Mouse (Mus musculus) liver, embryonic 13.5 days (tissue): ENCODE data around the gene Txndc2. TPM values are rescaled to one million over a fixed set of nuclear protein-coding genes. Genes with fewer than 3 reads are reported as not detected.
A peak's percentile ranks its signal among the peaks of the same experiment; 100 is the strongest.

ENCODE experiments used
- ATAC-seq: fragments of 200-750 bp; cut with Nextera tagmentation; 2 replicates; pipeline ENCODE4 v1.8.0; 2017; ENCODE audit warnings: low read depth, mild to moderate bottlenecking, moderate number of reproducible peaks, moderate library complexity
- DNase-seq: peaks from one replicate; pipeline ENCODE4 v3.0.0; 2022
- H3K27ac ChIP-seq: fragments of 300-500 bp; sonication (generic); 2 replicates; pipeline ENCODE4 v1.5.1; 2015; ENCODE audit warnings: moderate library complexity, mild to moderate bottlenecking, inconsistent platforms
- H3K27me3 ChIP-seq: fragments of 300-500 bp; sonication (generic); 2 replicates; pipeline ENCODE4 v1.6.1; 2015; ENCODE audit warnings: mild to moderate bottlenecking, inconsistent platforms
- H3K36me3 ChIP-seq: fragments of 300-500 bp; sonication (generic); 2 replicates; pipeline ENCODE4 v1.6.1; 2015; ENCODE audit warnings: mild to moderate bottlenecking, inconsistent platforms
- H3K4me1 ChIP-seq: fragments of 300-500 bp; sonication (generic); replicated peaks from 2 replicates; pipeline ENCODE4 v1.6.1; 2015; ENCODE audit warnings: inconsistent platforms
- H3K4me2 ChIP-seq: fragments of 300-500 bp; sonication (generic); 2 replicates; pipeline ENCODE4 v1.6.1; 2015; ENCODE audit warnings: inconsistent platforms, mild to moderate bottlenecking, moderate library complexity
- H3K4me3 ChIP-seq: fragments of 300-500 bp; sonication (generic); replicated peaks from 2 replicates; pipeline ENCODE4 v1.5.1; 2015; ENCODE audit warnings: mild to moderate bottlenecking, inconsistent platforms
- H3K9ac ChIP-seq: fragments of 300-500 bp; sonication (generic); 2 replicates; pipeline ENCODE4 v1.6.1; 2015; ENCODE audit warnings: mild to moderate bottlenecking, inconsistent platforms
- H3K9me3 ChIP-seq: fragments of 300-500 bp; sonication (generic); replicated peaks from 2 replicates; pipeline ENCODE4 v1.6.1; 2016; ENCODE audit warnings: inconsistent platforms
- WGBS: fragments of 180-500 bp; shearing (Covaris S2); methylation state at CpG from one replicate; pipeline ENCODE4 v1.1.7; 2015; ENCODE audit not compliant: insufficient replicate concordance; 5-methylcytosine and 5-hydroxymethylcytosine counted together
- polyA plus RNA-seq: library from polyadenylated mRNA; unstranded; fragments of >200 nt; fragmentation: Nextera tagmentation; extraction: Ambion mirVana; gene quantifications from 2 replicates; pipeline ENCODE4 v1.2.1, GENCODE M21; 2015

Txndc2 gene
- polyA plus RNA-seq: not detected in 2 replicates

GRCm38 (mm10) chr17:65641734-65642218 is at the start of gene Txndc2:
TSS of gene Txndc2 (minus strand) at chr17:65642168.
- Histone ChIP-seq H3K4me3 (no peak within 1 kb of the TSS), H3K9ac (no peak within 1 kb of the TSS), H3K9me3 (no peaks in the 10 kb centered on the region), H3K4me1 (no peaks in the 10 kb centered on the region), H3K4me2 (no peak within 1 kb of the TSS), H3K27ac (no peak within 1 kb of the TSS), H3K27me3 (no peaks in the 10 kb centered on the region; the same call in 1 of the 2 replicates), H3K36me3 (no peaks in the 10 kb centered on the region)
- WGBS: 66% methylated on average over 11 of the region's 11 CpGs
- DNase-seq: no peak
- ATAC-seq: no peak

GRCm38 (mm10) chr17:65683731-65684130 is 41.8 kb upstream of the Txndc2 start:
- WGBS: 62% methylated on average over 2 of the region's 2 CpGs
- DNase-seq (no peak), ATAC-seq (no peak)
- no peak overlapping the region for H3K4me2 ChIP-seq
- no peaks in the 10 kb centered on the region for H3K4me1 ChIP-seq
- H3K9ac ChIP-seq: no peak overlapping the region
- no peak overlapping the region for H3K27ac ChIP-seq
- H3K9me3 ChIP-seq: no peaks in the 10 kb centered on the region
- H3K27me3 ChIP-seq: no peaks in the 10 kb centered on the region
- no peaks in the 10 kb centered on the region for H3K36me3 ChIP-seq
- H3K4me3 ChIP-seq: no peak overlapping the region

- no peaks in the 10 kb centered on the region for H3K9me3 ChIP-seq
- H3K4me3 ChIP-seq: no peak overlapping the region
- H3K36me3 ChIP-seq: no peaks in the 10 kb centered on the region
- H3K9ac ChIP-seq: no peak overlapping the region
- ATAC-seq (no peak), DNase-seq (no peak)
- no peak overlapping the region for H3K27ac ChIP-seq
- no peak overlapping the region for H3K4me2 ChIP-seq
- WGBS: 58% methylated on average over 3 of the region's 3 CpGs
- no peaks in the 10 kb centered on the region for H3K27me3 ChIP-seq
- no peaks in the 10 kb centered on the region for H3K4me1 ChIP-seq
Observed at GRCm38 (mm10) chr17:65683316-65683715, 41.3 kb upstream of the Txndc2 start.

GRCm38 (mm10) chr17:65682071-65682680 is 40.2 kb upstream of the Txndc2 start:
- no peaks in the 10 kb centered on the region for H3K36me3 ChIP-seq
- H3K27me3 ChIP-seq: no peaks in the 10 kb centered on the region
- H3K9me3 ChIP-seq: no peaks in the 10 kb centered on the region
- no peak overlapping the region for H3K27ac ChIP-seq
- WGBS: 74% methylated on average over 5 of the region's 5 CpGs
- H3K4me1 ChIP-seq: no peaks in the 10 kb centered on the region
- DNase-seq (no peak), ATAC-seq (no peak)
- H3K9ac ChIP-seq: no peak overlapping the region
- no peak overlapping the region for H3K4me3 ChIP-seq
- no peak overlapping the region for H3K4me2 ChIP-seq

GRCm38 (mm10) chr17:65681516-65681915 is 39.5 kb upstream of the Txndc2 start:
- ATAC-seq (no peak), DNase-seq (no peak)
- no peak overlapping the region for H3K9ac ChIP-seq
- no peaks in the 10 kb centered on the region for H3K9me3 ChIP-seq
- H3K27me3 ChIP-seq: no peaks in the 10 kb centered on the region
- 57% methylated on average over 6 of the region's 6 CpGs for WGBS
- H3K27ac ChIP-seq: no peak overlapping the region
- H3K4me2 ChIP-seq: no peak overlapping the region
- no peaks in the 10 kb centered on the region for H3K36me3 ChIP-seq
- no peaks in the 10 kb centered on the region for H3K4me1 ChIP-seq
- H3K4me3 ChIP-seq: no peak overlapping the region

- Histone ChIP-seq H3K27me3 (no peaks in the 10 kb centered on the region), H3K4me1 (no peaks in the 10 kb centered on the region), H3K9me3 (no peaks in the 10 kb centered on the region), H3K9ac (no peak overlapping the region), H3K4me2 (no peak overlapping the region), H3K4me3 (no peak overlapping the region), H3K27ac (no peak overlapping the region), H3K36me3 (no peaks in the 10 kb centered on the region)
- DNase-seq (no peak), ATAC-seq (no peak)
- 47% methylated on average over 2 of the region's 2 CpGs for WGBS
Observed at GRCm38 (mm10) chr17:65680801-65681412, 38.9 kb upstream of the Txndc2 start.

GRCm38 (mm10) chr17:65679806-65680446 is 38.0 kb upstream of the Txndc2 start:
- WGBS: 52% methylated on average over 14 of the region's 14 CpGs
- DNase-seq (no peak), ATAC-seq (no peak)

GRCm38 (mm10) chr17:65677742-65678141 is 35.8 kb upstream of the Txndc2 start:
- Histone ChIP-seq H3K4me3 (no peak overlapping the region), H3K9me3 (no peaks in the 10 kb centered on the region), H3K27ac (no peak overlapping the region), H3K36me3 (no peaks in the 10 kb centered on the region), H3K4me1 (peaks cover 11% of the 10 kb centered on the region), H3K27me3 (no peaks in the 10 kb centered on the region), H3K9ac (no peak overlapping the region), H3K4me2 (no peak overlapping the region)
- WGBS: 25% methylated on average over 1 of the region's 1 CpGs
- ATAC-seq (no peak), DNase-seq (no peak)

More at GRCm38 (mm10) chr17:65679806-65680446, 38.0 kb upstream of the Txndc2 start:
- no peaks in the 10 kb centered on the region for H3K27me3 ChIP-seq
- H3K4me2 ChIP-seq: no peak overlapping the region
- no peak overlapping the region for H3K27ac ChIP-seq
- H3K9ac ChIP-seq: no peak overlapping the region
- no peaks in the 10 kb centered on the region for H3K36me3 ChIP-seq
- no peaks in the 10 kb centered on the region for H3K9me3 ChIP-seq
- H3K4me1 ChIP-seq: peaks cover 4% of the 10 kb centered on the region
- H3K4me3 ChIP-seq: no peak overlapping the region

GRCm38 (mm10) chr17:65676536-65676935 is 34.6 kb upstream of the Txndc2 start:
- ATAC-seq (no peak), DNase-seq (no peak)
- 85% methylated on average over 8 of the region's 8 CpGs for WGBS
- no peak overlapping the region for H3K4me3 ChIP-seq
- no peak overlapping the region for H3K27ac ChIP-seq
- H3K9me3 ChIP-seq: no peaks in the 10 kb centered on the region
- H3K4me2 ChIP-seq: no peak overlapping the region
- H3K36me3 ChIP-seq: no peaks in the 10 kb centered on the region
- no peaks in the 10 kb centered on the region for H3K27me3 ChIP-seq
- H3K4me1 ChIP-seq: peaks cover 11% of the 10 kb centered on the region
- H3K9ac ChIP-seq: no peak overlapping the region

GRCm38 (mm10) chr17:65675985-65676384 is 34.0 kb upstream of the Txndc2 start:
- WGBS: 78% methylated on average over 3 of the region's 3 CpGs
- Histone ChIP-seq H3K27me3 (no peaks in the 10 kb centered on the region), H3K9ac (no peak overlapping the region), H3K36me3 (no peaks in the 10 kb centered on the region), H3K4me3 (no peak overlapping the region), H3K4me2 (no peak overlapping the region), H3K27ac (no peak overlapping the region), H3K4me1 (peaks cover 11% of the 10 kb centered on the region), H3K9me3 (no peaks in the 10 kb centered on the region)
- ATAC-seq (no peak), DNase-seq (no peak)

- peak; percentile 39 for ATAC-seq
- DNase-seq: no peak
- peaks cover 11% of the 10 kb centered on the region for H3K4me1 ChIP-seq
- H3K27ac ChIP-seq: peak overlapping the region; percentile 29; the same call in 1 of the 2 replicates
- H3K4me3 ChIP-seq: no peak overlapping the region
- no peak overlapping the region for H3K9ac ChIP-seq
- WGBS: 10% methylated on average over 1 of the region's 1 CpGs
- H3K9me3 ChIP-seq: no peaks in the 10 kb centered on the region
- no peaks in the 10 kb centered on the region for H3K36me3 ChIP-seq
- no peak overlapping the region for H3K4me2 ChIP-seq
- no peaks in the 10 kb centered on the region for H3K27me3 ChIP-seq
Observed at GRCm38 (mm10) chr17:65674710-65675171, 32.8 kb upstream of the Txndc2 start.
